Mouse (Mus musculus): ENCODE data around the gene Ccdc58. TPM values are rescaled to one million over a fixed set of nuclear protein-coding genes. Genes with fewer than 3 reads are reported as not detected.

Ccdc58 gene
- total RNA-seq, 2 experiments from 2014 or later: 41.8 to 42.6 TPM

Other genes starting within 250 kb of the Ccdc58 start
- gene Parp14, start 200.1 kb upstream of the Ccdc58 start, total RNA-seq (2021): 1 to 10 TPM; 6.7 to 9.7 TPM
- 10 to 100 TPM; 11.1 to 14.4 TPM for gene Parp9, start 133.2 kb upstream of the Ccdc58 start, total RNA-seq (2021)
- gene Dtx3l, start 132.5 kb upstream of the Ccdc58 start, total RNA-seq (2021): 10 to 100 TPM in 1 of 2 experiments, 1 to 10 TPM in 1; 9.3 to 12.7 TPM
- 100 to 1,000 TPM in 1 of 2 experiments, 10 to 100 TPM in 1; 96.9 to 104 TPM for gene Kpna1, start 92.9 kb upstream of the Ccdc58 start, total RNA-seq (2021)
- gene Wdr5b, start 30.5 kb upstream of the Ccdc58 start, total RNA-seq (2021): 1 to 10 TPM; 4.4 to 5.6 TPM
- 100 to 1,000 TPM; 205 to 214 TPM for gene Fam162a, start 91 bp upstream of the Ccdc58 start, total RNA-seq (2021)
- gene Csta1, start 59.6 kb downstream of the Ccdc58 start, total RNA-seq (2021): not detected
- gene Stfa2l1, start 85.1 kb downstream of the Ccdc58 start, total RNA-seq (2021): 1 to 10 TPM; 1.5 TPM
- 1 to 10 TPM; 1.3 to 1.6 TPM for gene Gm5483, start 112.5 kb downstream of the Ccdc58 start, total RNA-seq (2021)
- not detected for gene Gm5416, start 138.7 kb downstream of the Ccdc58 start, total RNA-seq (2021)
- gene 2010005H15Rik, start 149.8 kb downstream of the Ccdc58 start, total RNA-seq (2021): not detected
- gene Stfa1, start 205.3 kb downstream of the Ccdc58 start, total RNA-seq (2021): 1 to 10 TPM; 1.3 to 2.9 TPM